Mouse (Mus musculus) ZHBTc4 (cell line): ENCODE results near the gene Pi4kb.

Experiments
- DNase-seq: peaks from one replicate; pipeline ENCODE4 v3.0.0-alpha.2; 2011; ENCODE audit warnings: low read depth, low spot score

The Pi4kb gene

DNA sequence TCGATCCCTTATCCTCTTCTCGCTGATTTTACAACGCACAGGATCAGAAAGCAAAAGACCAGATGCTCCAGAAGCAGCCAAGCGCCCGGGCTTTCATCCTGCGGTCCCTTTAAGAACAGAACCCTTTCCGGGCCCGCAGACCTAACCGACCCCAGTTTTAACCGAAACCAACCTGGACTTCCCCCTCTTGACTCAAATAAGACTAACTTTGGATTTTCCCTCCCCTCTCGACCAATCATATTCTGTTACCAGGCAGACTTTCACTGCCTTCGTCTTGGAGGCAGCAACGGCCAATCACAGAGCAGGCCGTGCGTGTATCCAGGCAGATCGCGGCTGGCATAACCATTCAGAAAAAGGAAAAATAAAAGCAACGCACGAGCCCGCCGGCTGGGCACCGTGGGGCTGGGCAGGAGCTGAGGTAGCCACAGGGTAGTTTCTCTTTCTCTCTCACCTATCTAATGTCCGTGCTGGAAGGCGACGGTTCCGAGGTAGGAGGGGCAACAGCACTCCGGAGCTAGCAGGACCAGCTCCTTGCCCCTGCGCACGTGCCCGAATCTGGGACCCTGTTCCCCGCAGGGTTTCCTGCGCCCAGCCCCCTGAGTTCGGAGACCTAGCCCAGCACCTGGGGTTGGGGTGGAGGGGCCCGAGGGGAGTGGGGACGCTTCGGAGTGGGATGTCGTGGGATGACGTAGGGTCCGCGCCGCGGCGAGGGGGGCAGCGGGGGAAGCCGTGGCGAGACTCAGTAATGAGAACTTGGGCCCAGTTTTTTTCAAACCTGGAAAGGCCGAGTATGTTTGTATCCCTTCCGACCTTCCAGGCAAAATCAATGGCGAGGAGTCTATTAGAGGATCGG lies 20.5 kb upstream of the Pi4kb start, which contains the start of gene Rfx5:
Rfx5 (plus strand) TSS at position 312 of the 853 bp plus-strand sequence.
- DNase-seq = peak; percentile 96

- DNase-seq = no peak
Measured at GRCm38 (mm10) chr3:94958295-94958694, 16.2 kb upstream of the Pi4kb start.

DNA sequence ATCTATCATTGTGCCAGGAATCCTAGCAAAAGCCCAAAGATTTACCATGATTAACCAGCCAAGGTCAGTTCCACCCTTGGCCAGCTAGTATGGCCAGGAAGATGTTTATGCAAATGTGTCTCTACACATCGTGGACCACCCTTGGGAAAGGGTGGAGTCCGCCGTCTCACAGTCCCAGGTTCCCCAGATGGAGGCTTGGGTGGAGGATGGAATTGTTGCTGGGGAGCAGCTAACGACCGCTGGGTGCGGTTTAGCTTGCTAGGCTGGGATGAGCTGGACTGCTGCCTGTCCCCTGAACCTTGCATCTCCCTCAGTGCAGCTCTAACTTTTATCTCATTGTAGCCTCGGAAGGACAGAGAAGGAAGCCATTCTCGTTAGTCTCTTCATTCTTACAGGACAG lies 14.7 kb upstream of the Pi4kb start:
- DNase-seq = peak; percentile 34

DNA sequence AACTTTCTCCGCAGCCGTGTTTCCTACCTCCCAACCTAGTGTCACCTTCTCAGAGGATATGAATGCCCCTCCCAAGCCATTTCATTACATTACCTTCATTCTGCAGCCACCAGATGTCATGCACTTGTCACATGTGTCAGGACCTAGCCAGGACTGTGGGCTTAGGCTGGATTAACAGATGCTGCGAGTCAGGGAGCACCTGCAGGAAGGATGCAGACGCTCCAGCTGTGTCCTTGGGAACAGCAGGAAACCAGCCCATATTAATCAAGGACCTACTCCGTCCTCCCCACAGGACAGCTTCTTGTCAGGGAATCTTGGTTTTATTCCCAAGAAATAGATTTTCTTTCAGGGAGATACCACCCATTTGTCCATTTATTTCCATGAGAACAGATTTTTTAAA lies 14.2 kb upstream of the Pi4kb start:
- peak; percentile 37 for DNase-seq

DNA sequence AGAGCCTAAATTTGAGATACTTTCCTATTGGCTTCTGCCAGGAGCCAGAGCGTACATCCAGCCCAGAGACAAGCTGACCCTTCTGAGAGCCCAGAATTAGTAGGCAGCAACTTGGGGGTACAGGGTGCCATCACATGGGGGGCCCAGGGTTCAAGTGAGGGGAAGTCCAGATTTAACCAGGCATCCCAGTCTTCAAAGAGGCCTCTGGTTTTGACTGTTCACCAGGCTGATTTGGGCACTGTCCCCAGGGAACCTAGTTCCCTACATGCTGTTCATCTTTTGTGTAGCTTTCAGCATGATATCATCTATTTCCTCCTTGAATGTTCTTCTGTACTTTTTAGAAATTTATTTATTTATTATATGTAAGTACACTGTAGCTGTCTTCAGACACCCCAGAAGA lies 9.5 kb upstream of the Pi4kb start:
- no peak for DNase-seq

- no peak for DNase-seq
Measured at GRCm38 (mm10) chr3:94965878-94966277, 8.7 kb upstream of the Pi4kb start.

DNA sequence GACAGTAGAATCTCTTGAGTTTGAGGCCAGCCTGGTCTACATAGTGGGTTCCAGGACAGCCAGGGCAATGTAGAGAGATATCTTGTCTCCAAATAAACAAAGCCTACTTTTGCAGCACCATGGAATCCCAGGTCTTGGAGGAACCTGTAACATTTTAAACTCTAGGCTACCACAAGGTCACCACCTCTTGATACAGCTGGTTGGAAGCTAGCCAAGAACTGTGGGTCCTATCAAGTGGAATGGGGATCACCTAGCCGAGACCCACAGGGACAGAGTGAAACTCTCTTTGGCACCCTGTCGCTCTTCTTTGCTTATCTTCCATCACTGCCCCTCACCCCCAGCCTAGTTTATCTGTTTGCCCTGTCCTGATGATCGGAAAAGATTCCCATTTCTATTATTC lies 2.0 kb upstream of the Pi4kb start:
- no peak for DNase-seq

DNA sequence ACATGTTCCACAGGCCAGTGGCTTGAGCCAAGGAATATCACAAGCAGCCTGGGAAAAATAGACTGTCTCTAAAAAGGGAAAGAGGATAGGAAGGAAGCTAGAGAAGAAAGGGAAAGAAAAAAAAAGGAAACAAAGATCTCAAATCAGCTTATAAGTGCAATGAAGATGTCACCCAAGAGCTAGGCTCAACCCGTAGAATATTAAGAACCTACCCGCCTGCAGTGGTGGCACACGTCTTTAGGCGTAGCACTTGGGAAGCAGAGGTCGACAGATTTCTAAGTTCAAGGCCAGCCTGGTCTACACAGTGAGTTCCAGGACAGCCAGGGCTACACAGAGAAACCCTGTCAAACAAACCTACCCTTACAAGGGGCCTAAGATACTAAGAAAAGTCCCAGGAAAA lies 911 bp upstream of the Pi4kb start:
- DNase-seq = no peak

DNA sequence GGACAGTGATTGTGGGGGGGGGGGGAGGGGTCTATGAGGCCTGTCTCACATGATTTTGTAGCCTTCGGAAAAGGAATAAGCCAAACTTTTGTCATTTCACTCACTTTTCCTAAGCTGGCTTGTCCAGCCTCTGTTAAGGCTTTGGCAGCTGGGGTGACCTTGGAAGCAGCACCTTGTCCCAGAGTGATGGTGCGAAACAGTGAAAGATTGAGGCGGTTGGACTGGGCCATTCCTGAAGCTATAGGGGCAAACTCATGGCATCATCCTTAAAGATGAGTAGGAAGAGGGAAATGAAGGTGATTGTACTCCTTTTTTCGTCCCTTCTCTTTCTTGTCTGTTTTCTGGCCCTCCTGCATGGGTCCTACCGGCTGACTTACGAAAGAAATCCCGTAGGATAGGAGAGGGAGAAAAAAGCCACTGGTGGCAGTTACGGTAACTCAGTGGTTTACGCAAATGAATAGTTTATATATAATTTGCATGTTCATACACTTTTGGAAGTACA lies 454 bp upstream of the Pi4kb start:
- peak; percentile 34 for DNase-seq

- no peak for DNase-seq
Measured at GRCm38 (mm10) chr3:94984312-94984711, 9.8 kb downstream of the Pi4kb start.

GRCm38 (mm10) chr3:94985513-94985912 lies 11.0 kb downstream of the Pi4kb start:
- DNase-seq = no peak

- DNase-seq = no peak
Measured at GRCm38 (mm10) chr3:94987578-94987977, 13.0 kb downstream of the Pi4kb start.

- peak; percentile 33 for DNase-seq
Measured at GRCm38 (mm10) chr3:94989159-94989761, 14.7 kb downstream of the Pi4kb start.

DNA sequence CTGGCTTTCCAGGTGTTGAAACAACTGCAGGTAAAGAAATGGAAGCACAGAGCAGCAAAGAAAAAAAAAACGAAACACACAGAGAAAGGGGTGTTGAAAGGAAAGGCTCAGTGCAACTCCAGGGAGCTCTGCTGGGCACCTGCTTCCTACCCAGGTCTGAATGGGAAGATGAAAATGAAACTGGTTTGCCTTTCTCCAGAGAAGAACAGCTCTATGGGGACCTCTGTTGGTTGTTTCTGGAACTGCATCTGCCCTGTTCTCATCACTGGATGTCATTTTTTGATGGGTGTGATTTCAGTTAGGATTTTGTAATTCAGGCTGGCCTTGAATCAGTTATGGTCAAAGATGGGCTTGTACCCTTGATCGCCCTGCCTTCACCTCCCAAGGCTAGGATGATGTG lies 22.4 kb downstream of the Pi4kb start:
- peak; percentile 72 for DNase-seq

DNA sequence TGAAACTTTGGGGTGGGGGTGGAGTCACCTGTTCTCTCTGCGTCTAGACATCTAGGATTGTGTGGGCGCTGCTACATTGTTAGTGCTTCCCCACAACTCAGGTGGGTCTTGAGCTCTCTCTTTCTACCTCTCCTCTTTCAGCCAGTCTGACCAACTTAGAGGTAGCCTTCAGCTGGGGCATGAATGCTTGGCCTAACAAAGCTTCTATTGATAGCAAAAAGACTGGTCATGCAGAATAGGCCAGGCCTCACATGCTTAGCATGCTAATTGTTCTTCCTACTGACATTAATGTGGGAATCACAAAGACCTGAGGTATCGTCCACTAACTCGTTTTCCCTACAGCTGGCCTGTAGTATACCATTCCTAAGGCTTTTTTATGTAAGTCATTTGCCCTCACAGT lies 28.0 kb downstream of the Pi4kb start:
- no peak for DNase-seq

DNA sequence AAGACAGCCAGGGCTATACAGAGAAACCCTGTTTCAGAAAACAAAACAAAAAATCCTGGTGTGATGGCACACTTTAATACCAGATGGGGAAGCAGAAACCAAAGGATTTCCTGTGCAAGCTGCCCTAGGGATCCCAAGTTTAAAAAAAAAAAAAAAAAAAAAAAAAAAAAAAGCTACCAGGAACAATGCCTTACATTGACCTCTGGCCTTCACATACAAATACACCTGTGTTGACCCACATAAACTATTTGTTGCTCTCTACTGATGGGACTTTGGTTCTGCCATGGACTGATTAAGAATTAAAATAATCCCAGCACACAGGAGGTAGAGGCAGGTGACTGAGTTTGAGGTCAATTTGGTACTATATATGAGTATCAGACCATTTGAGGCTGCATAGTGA lies 28.7 kb downstream of the Pi4kb start:
- DNase-seq = no peak

- DNase-seq = no peak
Measured at GRCm38 (mm10) chr3:95005651-95006050, 31.1 kb downstream of the Pi4kb start.

GRCm38 (mm10) chr3:95007706-95008105 lies 33.2 kb downstream of the Pi4kb start:
- no peak for DNase-seq

- DNase-seq = no peak
Measured at GRCm38 (mm10) chr3:95010396-95010795, 35.9 kb downstream of the Pi4kb start.

DNA sequence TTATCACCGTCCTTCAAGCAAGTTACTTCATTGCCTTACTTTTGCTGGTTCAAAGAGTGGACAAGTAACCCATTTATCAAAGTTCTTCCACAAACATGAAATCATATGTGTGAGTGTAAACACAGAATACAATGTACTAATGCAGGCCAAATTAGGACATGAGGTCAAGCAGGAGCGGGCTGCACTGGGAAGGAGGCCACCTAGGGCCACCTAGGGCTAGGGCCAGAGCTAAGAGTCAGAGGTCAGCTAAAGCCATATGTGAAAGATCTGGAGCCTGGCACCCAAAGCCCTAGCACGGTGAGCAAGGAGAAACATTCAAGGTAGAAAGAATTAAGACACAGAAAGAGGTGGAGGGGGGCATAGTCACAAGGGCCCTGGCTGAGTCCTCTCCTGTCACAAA lies 38.5 kb downstream of the Pi4kb start:
- DNase-seq = no peak

- DNase-seq = peak; percentile 31
Measured at GRCm38 (mm10) chr3:95013699-95014427, 39.3 kb downstream of the Pi4kb start.

DNA sequence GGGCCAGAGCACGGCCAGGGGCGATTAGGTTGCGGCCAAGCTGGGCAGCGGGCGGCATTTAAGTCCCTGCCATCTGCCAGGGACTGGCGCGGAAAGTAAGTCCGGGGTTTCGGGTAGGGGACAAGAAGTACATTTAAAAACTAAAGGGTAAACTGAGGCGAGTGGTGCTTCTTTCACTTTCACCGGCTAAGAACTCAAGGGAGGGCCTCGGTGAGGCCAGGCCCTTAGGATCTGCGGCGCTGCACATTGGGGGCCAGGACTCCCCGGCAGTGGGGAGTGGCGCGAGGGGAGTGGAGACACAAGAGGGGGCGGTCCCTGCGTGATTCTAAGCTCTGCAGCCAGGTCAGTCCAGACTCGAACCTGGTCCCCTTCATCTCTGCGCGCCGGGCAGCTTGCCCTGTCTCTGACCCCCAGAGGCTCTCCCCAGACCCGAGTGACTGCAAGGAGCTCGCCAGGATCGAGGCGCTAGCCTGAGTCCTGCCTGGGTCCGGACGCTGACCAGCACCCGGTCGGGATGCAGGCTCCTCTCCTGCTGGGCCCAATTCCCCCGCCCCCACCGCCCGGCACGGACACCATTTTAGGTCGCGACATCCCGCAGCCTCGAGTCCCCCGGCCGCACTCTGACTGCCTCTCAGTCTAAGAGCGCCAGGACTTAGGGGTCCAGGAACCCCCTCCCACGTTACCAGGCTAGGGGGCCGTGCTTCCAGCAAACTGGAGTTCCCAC lies 40.1 kb downstream of the Pi4kb start:
- DNase-seq = peak; percentile 74
